Mouse (Mus musculus): ENCODE measurements at regions not wholly inside any gene's neighbourhood (a gene's known extent, or its start where the extent isn't known, plus 50 kb on each side); places are given as distances from the start of the nearest gene placed in this dataset.

- in situ Hi-C loops (cut with MboI), result no loop called here
These were observed 257.7 kb downstream of the Lmo4 start for GRCm38 (mm10) chr3:143947079-143947937.

DNA sequence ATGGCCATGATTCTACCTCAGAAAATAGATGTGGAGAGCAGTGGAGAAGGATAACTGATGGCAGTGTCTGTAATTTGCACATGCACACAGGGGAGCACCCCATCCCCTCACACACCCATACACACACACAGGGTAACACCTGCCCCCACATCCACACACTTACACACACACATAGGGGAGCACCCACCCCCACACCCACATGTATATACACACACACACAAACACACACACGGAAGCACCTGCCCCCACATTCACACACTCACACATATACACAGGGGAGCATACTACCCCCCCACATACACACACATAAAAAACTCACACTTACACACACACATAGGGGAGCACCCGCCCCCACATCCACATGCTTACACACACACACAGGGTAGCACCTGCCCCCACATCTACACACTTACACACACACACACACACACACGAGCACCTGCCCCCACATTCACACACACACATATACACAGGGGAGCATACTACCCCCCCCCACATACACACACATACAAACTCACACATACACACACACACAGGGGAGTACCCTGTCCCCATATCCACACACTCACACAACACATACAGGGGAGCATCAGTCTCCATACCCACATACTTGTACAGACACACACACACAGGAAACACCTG, 265.8 kb downstream of the Lmo4 start:
- in situ Hi-C loops (cut with MboI), result no loop called here

DNA sequence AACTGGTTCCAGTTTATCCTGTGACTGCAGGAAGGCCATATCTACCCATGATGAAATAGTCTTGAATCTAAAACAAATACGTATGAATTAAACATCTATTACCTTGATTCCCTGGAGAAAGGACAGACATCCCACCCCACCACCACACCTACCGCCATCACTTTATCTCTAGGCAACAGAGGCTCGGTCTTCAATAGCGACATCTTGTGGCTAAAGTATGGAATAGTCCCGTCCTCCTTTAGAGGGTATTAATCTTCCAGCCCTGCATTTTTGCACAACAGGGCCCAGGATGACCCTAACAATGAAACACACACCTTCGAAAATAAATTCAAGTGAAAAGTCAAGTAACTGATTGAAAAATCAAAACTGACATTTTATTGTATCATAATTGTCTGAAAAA, 279.7 kb downstream of the Lmo4 start:
- in situ Hi-C loops (cut with MboI), result no loop called here

DNA sequence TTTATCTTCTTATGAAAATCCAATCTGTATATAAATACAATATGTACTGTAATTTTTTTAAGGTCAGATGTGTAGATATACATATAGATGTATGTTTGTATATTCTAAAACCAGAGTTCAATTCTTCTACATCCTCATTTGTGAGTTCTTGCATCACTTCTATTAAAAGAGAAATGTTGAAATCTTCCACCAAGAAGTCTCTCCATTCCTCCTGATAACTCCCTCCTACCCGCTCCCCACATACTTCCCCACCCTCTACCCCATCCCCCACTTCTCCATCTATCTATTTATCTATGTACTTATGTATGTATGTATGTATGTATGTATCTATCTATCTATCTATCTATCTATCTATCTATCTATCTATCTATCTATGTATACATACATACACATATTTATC, 285.3 kb downstream of the Lmo4 start:
- in situ Hi-C loops (cut with MboI), result no loop called here

- in situ Hi-C loops (cut with MboI), result no loop called here
These were observed 290.4 kb downstream of the Lmo4 start for GRCm38 (mm10) chr3:143914341-143915217.

DNA sequence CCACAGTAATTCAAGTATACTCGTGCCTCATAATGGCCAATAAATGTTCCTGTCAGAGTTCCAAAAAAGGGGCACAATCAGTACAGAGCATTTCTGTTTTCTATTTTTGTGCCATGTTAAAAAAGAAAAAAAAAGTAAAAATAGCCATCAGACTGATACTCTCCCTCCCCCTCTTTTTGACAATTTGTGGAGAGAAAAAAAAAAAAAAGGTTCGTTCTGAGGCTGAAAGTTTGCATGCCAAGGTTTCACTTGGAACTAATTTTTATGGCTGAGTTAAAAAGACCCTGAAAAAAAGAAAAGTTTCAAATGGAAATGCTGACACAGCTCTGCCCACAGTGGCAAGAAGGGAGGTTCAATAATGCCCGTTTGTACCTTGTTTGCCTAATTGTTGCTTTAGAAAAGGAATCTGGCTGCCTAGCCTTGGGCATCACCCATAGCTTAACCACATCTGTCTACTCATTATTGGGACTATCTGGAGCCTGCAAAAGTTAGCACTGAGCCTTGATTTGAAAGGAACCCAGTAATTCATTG, 291.9 kb downstream of the Lmo4 start:
- in situ Hi-C loops (cut with MboI), result no loop called here

DNA sequence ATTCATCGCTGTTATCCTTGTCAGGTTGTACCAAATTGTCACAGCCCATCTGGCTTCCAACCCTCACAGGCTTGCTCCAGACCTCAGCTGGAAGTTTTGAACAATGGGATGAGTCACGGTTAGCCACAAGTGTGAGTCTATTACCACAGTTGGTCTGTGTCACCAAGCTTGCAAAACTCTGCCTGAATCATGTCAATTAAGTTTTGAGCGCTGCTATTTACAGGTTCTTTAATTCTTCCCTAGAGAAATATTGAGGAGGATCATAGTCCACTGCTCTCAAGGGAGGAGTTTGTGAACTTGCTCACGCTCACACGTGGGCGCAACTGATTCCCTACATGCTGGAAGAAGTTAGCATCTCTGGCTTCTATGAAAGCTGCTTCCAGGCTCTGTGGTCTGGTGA, 292.6 kb downstream of the Lmo4 start:
- in situ Hi-C loops (cut with MboI), result no loop called here

- in situ Hi-C loops (cut with MboI), result no loop called here
These were observed 295.7 kb downstream of the Lmo4 start for GRCm38 (mm10) chr3:143909341-143909740.

DNA sequence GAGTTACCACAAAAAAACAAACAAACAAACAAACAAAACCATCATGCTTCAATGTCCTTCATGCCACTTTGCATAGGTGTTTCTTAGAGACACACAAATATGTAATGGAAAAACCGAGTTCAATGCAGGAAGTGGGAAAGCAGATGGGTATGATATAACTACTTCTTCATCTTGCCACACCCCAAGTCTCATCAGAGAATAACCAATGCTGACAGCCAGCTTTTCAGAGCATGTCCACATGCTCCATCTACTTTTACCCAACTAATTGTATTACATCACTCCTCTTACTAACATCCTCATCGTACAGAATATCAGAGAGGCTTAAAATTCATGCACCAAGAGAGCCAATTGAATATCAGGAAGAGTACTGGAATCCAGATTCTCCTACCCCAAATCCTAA, 301.6 kb downstream of the Lmo4 start:
- in situ Hi-C loops (cut with MboI), result no loop called here

DNA sequence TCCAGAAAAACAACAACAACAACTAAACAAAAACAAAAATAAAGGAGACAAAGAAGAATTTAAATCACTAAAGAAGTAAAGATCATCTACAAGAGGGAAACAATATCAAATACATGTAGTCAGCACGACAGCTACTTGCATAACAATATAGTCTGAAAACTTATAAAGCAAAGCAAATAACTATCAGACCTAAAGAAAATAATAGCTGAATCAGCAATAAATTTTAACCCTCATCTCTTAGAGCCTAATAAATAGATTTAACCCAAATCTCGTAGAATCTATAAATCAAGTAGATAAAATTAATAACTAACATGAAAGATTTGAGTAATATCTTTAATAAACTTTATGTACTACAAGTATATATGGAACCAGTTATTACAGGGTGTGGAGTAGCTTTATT, 324.2 kb downstream of the Lmo4 start:
- in situ Hi-C loops (cut with MboI), result no loop called here

GRCm38 (mm10) chr3:143873876-143874275, 331.1 kb downstream of the Lmo4 start:
- in situ Hi-C loops (cut with MboI), result no loop called here

DNA sequence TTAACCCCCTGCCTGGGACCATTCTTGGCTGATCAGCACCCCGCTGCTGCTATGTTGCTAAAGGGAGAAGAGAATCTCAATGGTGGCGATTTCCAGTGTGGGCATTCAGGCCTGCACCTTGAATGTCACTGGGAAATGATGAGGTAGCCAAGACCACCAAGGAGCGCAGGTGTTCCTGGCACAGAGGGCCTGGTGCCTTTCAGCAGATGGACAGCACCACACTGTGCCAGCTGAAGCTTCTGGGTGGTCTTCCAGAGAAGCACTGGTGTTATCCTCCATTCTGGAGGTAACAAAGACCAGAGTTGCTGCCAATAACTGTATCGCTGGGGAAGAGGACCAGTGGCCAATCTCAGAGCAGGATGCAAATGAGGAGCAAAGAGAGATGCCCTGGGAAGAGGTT, 338.5 kb downstream of the Lmo4 start:
- in situ Hi-C loops (cut with MboI), result no loop called here

- in situ Hi-C loops (cut with MboI), result no loop called here
These were observed 339.4 kb downstream of the Lmo4 start for GRCm38 (mm10) chr3:143865626-143866025.

DNA sequence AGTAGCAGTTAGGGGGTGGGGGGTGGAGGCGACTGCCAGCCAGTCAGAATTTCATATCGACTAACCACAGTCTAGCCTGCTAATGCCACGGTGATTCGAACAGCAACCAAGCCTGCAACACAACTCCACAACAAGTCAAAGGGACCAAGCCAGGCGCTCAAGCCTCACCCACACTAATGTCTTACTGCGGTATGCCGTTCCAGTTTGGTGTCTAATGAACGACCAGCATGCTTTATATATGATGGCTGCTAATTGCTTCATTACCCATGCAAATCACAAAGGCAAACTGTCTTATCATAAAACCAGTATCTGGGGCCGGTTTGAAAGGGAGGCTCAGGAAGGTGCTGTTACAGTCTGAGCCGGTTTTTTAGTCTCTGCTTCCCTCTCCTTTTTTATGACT, 340.5 kb downstream of the Lmo4 start:
- in situ Hi-C loops (cut with MboI), result no loop called here

DNA sequence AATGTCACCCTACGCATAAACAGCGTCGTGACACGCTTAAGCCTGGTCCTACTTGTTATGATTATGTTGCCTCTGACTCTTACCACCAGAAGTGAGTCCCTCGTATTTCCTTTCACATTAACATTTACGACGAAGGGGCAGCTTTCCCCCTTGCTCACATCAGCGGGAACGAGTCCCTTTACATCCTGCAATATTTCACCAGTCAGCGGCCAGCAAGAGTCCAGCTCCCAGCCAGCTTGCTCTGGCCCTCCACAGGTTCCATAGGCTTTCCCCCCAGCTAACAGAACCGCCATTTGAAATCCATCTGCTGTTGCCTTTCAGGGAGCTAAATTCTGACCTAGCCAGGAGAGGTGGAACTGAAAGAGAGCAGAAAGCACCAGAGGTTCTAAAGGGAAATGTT, 342.5 kb downstream of the Lmo4 start:
- in situ Hi-C loops (cut with MboI), result no loop called here

- in situ Hi-C loops (cut with MboI), result no loop called here
These were observed 343.2 kb downstream of the Lmo4 start for GRCm38 (mm10) chr3:143861866-143862265.

GRCm38 (mm10) chr3:143835611-143836240, 369.3 kb downstream of the Lmo4 start:
- in situ Hi-C loops (cut with MboI), result no loop called here

DNA sequence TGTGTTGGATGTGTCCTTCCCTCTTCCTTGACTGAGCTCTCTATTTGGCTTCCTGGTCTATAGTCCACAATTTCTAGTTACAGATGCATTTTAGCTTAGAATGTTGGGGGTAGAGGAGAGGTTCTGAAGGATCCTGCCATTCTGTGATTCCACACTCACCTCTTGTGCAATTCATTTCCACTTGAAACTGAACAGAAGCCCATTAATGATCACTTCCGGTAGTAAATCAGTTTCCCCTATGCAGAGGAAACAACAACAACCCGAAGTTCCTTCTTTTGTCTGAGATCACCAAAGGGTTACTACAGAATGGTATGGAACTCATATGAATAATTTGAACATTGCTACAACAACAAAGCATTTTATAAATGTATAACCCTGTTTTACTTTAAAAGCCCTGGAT, 370.3 kb downstream of the Lmo4 start:
- in situ Hi-C loops (cut with MboI), result no loop called here

GRCm38 (mm10) chr3:143823395-143823777, 381.6 kb downstream of the Lmo4 start:
- in situ Hi-C loops (cut with MboI), result no loop called here

DNA sequence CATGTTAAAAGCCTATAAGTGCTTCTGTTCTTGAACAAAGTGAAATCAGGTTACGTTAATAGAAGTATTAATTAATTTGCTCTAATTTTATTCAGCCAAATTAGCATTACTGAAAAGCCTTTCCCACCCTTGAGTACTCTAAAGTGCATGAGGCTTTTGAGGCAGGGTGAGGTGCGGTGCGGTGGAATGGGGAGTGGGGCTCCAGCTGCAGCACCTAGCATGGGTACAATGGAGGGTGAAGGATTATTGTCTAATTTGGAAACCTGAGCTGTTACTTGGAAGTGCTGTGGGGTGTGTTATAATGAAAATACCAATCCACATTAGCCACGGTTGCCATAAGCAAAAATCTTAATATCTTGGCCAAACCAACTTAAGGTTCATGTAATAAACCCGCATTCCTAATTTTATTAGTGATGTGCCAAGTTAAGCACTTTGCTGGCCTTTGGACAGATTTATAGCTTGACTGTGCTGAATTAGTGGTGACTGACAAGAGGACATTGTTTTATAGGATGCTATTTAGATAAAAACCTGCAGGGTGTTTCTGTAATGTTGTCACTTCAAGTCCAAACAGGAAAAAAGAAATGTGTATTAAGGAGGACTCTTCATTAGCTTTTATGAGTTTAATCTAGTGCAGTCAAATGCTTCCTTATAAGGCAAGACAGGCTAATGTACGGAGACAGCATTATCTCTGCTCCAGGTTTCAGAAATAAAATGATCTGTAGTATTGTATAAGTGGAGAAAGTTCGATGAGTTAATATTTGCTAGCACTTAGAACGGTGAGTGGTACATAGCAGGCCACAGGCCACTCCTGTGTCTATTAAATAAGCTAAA, 382.2 kb downstream of the Lmo4 start:
- in situ Hi-C loops (cut with MboI), result no loop called here

GRCm38 (mm10) chr3:143807544-143807943, 397.5 kb downstream of the Lmo4 start:
- in situ Hi-C loops (cut with MboI), result no loop called here
